Mouse (Mus musculus): ENCODE data around the gene Ammecr1. TPM values are rescaled to one million over a fixed set of nuclear protein-coding genes. Genes with fewer than 3 reads are reported as not detected.
A peak's percentile ranks its signal among the peaks of the same experiment; 100 is the strongest.

Gene Ammecr1
- polyA plus RNA-seq, 1 experiment from 2014 or later, result 12.4 TPM

GRCm38 (mm10) chrX:142834807-142835206 lies 131.7 kb downstream of the Ammecr1 start:
- H3K4me1 ChIP-seq, result peaks cover 8% of the 10 kb centered on the region
- WGBS, result 90% methylated on average over 6 of the region's 6 CpGs
- peaks cover 97% of the 10 kb centered on the region for H3K27me3 ChIP-seq (ENCODE audit: low read depth, poor library complexity, severe bottlenecking)
- DNase-seq (ENCODE audit: low spot score), result no peak
- no peaks in the 10 kb centered on the region for H3K9me3 ChIP-seq (replicated peaks)
- H3K27ac ChIP-seq, result no peak overlapping the region
- H3K36me3 ChIP-seq, result peaks cover 34% of the 10 kb centered on the region
- H3K4me3 ChIP-seq, result no peak overlapping the region

- no peak for DNase-seq (ENCODE audit: low spot score)
- peaks cover 94% of the 10 kb centered on the region for H3K27me3 ChIP-seq (ENCODE audit: low read depth, poor library complexity, severe bottlenecking)
- WGBS, result 76% methylated on average over 13 of the region's 13 CpGs
- H3K27ac ChIP-seq, result no peak overlapping the region
- no peaks in the 10 kb centered on the region for H3K9me3 ChIP-seq (replicated peaks)
- H3K36me3 ChIP-seq, result peaks cover 34% of the 10 kb centered on the region
- no peak overlapping the region for H3K4me3 ChIP-seq
- H3K4me1 ChIP-seq, result peaks cover 8% of the 10 kb centered on the region
Measured at GRCm38 (mm10) chrX:142833164-142833796, 133.2 kb downstream of the Ammecr1 start.

- peaks cover 8% of the 10 kb centered on the region for H3K4me1 ChIP-seq
- DNase-seq (ENCODE audit: low spot score), result no peak
- H3K36me3 ChIP-seq, result peaks cover 34% of the 10 kb centered on the region
- H3K27me3 ChIP-seq (ENCODE audit: low read depth, poor library complexity, severe bottlenecking), result peaks cover 91% of the 10 kb centered on the region
- no peak overlapping the region for H3K27ac ChIP-seq
- 67% methylated on average over 3 of the region's 3 CpGs for WGBS
- no peak overlapping the region for H3K4me3 ChIP-seq
- no peaks in the 10 kb centered on the region for H3K9me3 ChIP-seq (replicated peaks)
Measured at GRCm38 (mm10) chrX:142832221-142832620, 134.3 kb downstream of the Ammecr1 start.

- H3K4me3 ChIP-seq, result no peak overlapping the region
- H3K9me3 ChIP-seq (replicated peaks), result no peaks in the 10 kb centered on the region
Measured at GRCm38 (mm10) chrX:142830572-142830971, 136.0 kb downstream of the Ammecr1 start.

GRCm38 (mm10) chrX:142829866-142830470 lies 136.6 kb downstream of the Ammecr1 start:
- no peak overlapping the region for H3K27ac ChIP-seq
- no peak for DNase-seq (ENCODE audit: low spot score)
- peaks cover 89% of the 10 kb centered on the region for H3K27me3 ChIP-seq (ENCODE audit: low read depth, poor library complexity, severe bottlenecking)
- WGBS, result 94% methylated on average over 12 of the region's 12 CpGs
- peaks cover 17% of the 10 kb centered on the region for H3K36me3 ChIP-seq
- H3K4me1 ChIP-seq, result peaks cover 8% of the 10 kb centered on the region
- H3K4me3 ChIP-seq, result no peak overlapping the region
- H3K9me3 ChIP-seq (replicated peaks), result no peaks in the 10 kb centered on the region

More at GRCm38 (mm10) chrX:142830572-142830971, 136.0 kb downstream of the Ammecr1 start:
- WGBS, result 91% methylated on average over 6 of the region's 6 CpGs
- Histone ChIP-seq H3K27me3 (ENCODE audit: low read depth, poor library complexity, severe bottlenecking) (peaks cover 91% of the 10 kb centered on the region), H3K4me1 (peaks cover 8% of the 10 kb centered on the region), H3K27ac (no peak overlapping the region), H3K36me3 (peaks cover 21% of the 10 kb centered on the region)
- no peak for DNase-seq (ENCODE audit: low spot score)

GRCm38 (mm10) chrX:142829267-142829666 lies 137.3 kb downstream of the Ammecr1 start:
- peaks cover 10% of the 10 kb centered on the region for H3K36me3 ChIP-seq
- H3K4me1 ChIP-seq, result peaks cover 8% of the 10 kb centered on the region
- no peaks in the 10 kb centered on the region for H3K9me3 ChIP-seq (replicated peaks)
- WGBS, result 78% methylated on average over 2 of the region's 2 CpGs
- no peak for DNase-seq (ENCODE audit: low spot score)
- H3K27me3 ChIP-seq (ENCODE audit: low read depth, poor library complexity, severe bottlenecking), result peaks cover 88% of the 10 kb centered on the region
- H3K4me3 ChIP-seq, result no peak overlapping the region
- no peak overlapping the region for H3K27ac ChIP-seq

GRCm38 (mm10) chrX:142828184-142828908 lies 138.2 kb downstream of the Ammecr1 start:
- 69% methylated on average over 13 of the region's 13 CpGs for whole genome bisulfite sequencing
- Histone ChIP-seq H3K27ac (no peak overlapping the region), H3K27me3 (ENCODE audit: low read depth, poor library complexity, severe bottlenecking) (peaks cover 88% of the 10 kb centered on the region), H3K4me3 (no peak overlapping the region), H3K4me1 (peaks cover 16% of the 10 kb centered on the region), H3K9me3 (replicated peaks) (no peaks in the 10 kb centered on the region), H3K36me3 (peaks cover under 1% of the 10 kb centered on the region; the same call in 1 of the 2 replicates)
- no peak for DNase-seq (ENCODE audit: low spot score)

- no peak for DNase-seq (ENCODE audit: low spot score)
- no peaks in the 10 kb centered on the region for H3K9me3 ChIP-seq (replicated peaks)
- H3K27me3 ChIP-seq (ENCODE audit: low read depth, poor library complexity, severe bottlenecking), result peaks cover 88% of the 10 kb centered on the region
- no peak overlapping the region for H3K4me3 ChIP-seq
- no peak overlapping the region for H3K27ac ChIP-seq
- no peaks in the 10 kb centered on the region for H3K36me3 ChIP-seq
- WGBS, result 39% methylated on average over 1 of the region's 1 CpGs
- peaks cover 19% of the 10 kb centered on the region for H3K4me1 ChIP-seq
Measured at GRCm38 (mm10) chrX:142827644-142828043, 138.9 kb downstream of the Ammecr1 start.

- Histone ChIP-seq H3K36me3 (no peaks in the 10 kb centered on the region), H3K4me1 (peaks cover 25% of the 10 kb centered on the region), H3K27me3 (ENCODE audit: low read depth, poor library complexity, severe bottlenecking) (peaks cover 89% of the 10 kb centered on the region), H3K4me3 (no peak overlapping the region), H3K27ac (no peak overlapping the region), H3K9me3 (replicated peaks) (no peaks in the 10 kb centered on the region)
- WGBS, result 89% methylated on average over 1 of the region's 1 CpGs
- DNase-seq (ENCODE audit: low spot score), result no peak
Measured at GRCm38 (mm10) chrX:142825309-142825708, 141.2 kb downstream of the Ammecr1 start.

- Histone ChIP-seq H3K27ac (no peak overlapping the region), H3K36me3 (no peaks in the 10 kb centered on the region), H3K9me3 (replicated peaks) (no peaks in the 10 kb centered on the region), H3K27me3 (ENCODE audit: low read depth, poor library complexity, severe bottlenecking) (peaks cover 87% of the 10 kb centered on the region), H3K4me3 (no peak overlapping the region), H3K4me1 (peaks cover 34% of the 10 kb centered on the region)
- 38% methylated on average over 3 of the region's 3 CpGs for WGBS
- DNase-seq (ENCODE audit: low spot score), result no peak
Measured at GRCm38 (mm10) chrX:142821846-142822245, 144.7 kb downstream of the Ammecr1 start.

- peaks cover 34% of the 10 kb centered on the region for H3K4me1 ChIP-seq
- H3K36me3 ChIP-seq, result no peaks in the 10 kb centered on the region
- H3K27ac ChIP-seq, result no peak overlapping the region
- peaks cover 87% of the 10 kb centered on the region for H3K27me3 ChIP-seq (ENCODE audit: low read depth, poor library complexity, severe bottlenecking)
- no peak overlapping the region for H3K4me3 ChIP-seq
- WGBS, result 58% methylated on average over 6 of the region's 6 CpGs
- no peaks in the 10 kb centered on the region for H3K9me3 ChIP-seq (replicated peaks)
- no peak for DNase-seq (ENCODE audit: low spot score)
Measured at GRCm38 (mm10) chrX:142821239-142821638, 145.3 kb downstream of the Ammecr1 start.

GRCm38 (mm10) chrX:142818057-142818682 lies 148.4 kb downstream of the Ammecr1 start:
- no peaks in the 10 kb centered on the region for H3K9me3 ChIP-seq (replicated peaks)
- DNase-seq (ENCODE audit: low spot score), result peak; percentile 56
- no peak overlapping the region for H3K4me3 ChIP-seq
- WGBS, result 37% methylated on average over 10 of the region's 10 CpGs
- H3K27me3 ChIP-seq (ENCODE audit: low read depth, poor library complexity, severe bottlenecking), result peaks cover 71% of the 10 kb centered on the region
- no peaks in the 10 kb centered on the region for H3K36me3 ChIP-seq
- peaks cover 29% of the 10 kb centered on the region for H3K4me1 ChIP-seq
- no peak overlapping the region for H3K27ac ChIP-seq

- peak; percentile 47 for DNase-seq (ENCODE audit: low spot score)
- H3K36me3 ChIP-seq, result peaks cover 6% of the 10 kb centered on the region
- H3K27me3 ChIP-seq (ENCODE audit: low read depth, poor library complexity, severe bottlenecking), result peaks cover 50% of the 10 kb centered on the region
- no peak overlapping the region for H3K4me3 ChIP-seq
- H3K4me1 ChIP-seq, result peaks cover 14% of the 10 kb centered on the region
- no peaks in the 10 kb centered on the region for H3K9me3 ChIP-seq (replicated peaks)
- WGBS, result 27% methylated on average over 6 of the region's 6 CpGs
- H3K27ac ChIP-seq, result no peak overlapping the region
Measured at GRCm38 (mm10) chrX:142813146-142813545, 153.4 kb downstream of the Ammecr1 start.

Data from limb, embryonic 10.5 days (tissue).